Mouse (Mus musculus): ENCODE measurements at regions not wholly inside any gene's neighbourhood (a gene's known extent, or its start where the extent isn't known, plus 50 kb on each side); places are given as distances from the start of the nearest gene placed in this dataset.

GRCm38 (mm10) chr2:118015182-118015581 lies 96.5 kb upstream of the Thbs1 start:
- no peak for DNase-seq (ENCODE audit: extremely low spot score, low read depth, low spot score)

DNA sequence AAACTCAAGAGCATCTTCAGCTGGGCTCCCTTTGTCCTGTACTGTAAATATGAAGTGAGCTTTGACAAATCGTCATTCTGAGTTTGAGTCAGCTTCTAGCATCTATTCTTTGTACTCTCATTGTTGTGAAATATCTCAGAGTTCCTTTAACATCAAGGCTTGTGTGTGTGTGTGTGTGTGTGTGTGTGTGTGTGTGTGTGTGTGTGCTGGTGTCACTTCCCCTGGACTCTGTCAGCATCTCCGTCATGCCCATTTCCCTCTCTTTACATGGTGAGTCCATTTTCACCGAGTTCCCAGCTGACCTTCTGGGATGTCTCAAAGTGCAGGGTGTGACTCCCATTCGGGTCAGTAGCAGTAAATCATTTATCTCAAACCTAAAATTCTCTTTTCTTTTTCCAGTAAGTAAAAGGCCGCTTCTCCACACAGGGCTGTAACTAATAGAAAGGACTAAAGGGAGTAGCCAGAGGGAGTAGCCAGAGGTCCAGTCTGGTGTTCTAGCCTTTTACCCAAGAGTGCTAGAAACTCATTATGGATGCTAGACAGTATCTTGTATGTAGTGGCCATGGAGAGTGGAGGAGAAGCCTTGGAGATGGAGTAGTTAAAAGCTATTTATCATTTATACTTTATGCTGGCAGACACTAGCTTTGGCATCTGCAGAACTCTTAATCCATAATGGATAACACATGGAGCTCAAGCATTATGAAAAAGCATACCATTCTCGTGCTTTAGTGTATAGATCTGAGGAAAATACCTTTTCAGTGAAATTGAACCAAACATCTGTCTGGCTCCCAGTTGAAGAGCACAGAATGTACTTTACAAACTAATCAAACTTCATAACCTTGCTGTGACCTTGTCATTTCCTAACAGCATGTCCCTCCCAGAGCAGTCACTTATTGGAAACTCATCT lies 85.6 kb upstream of the Thbs1 start:
- no peak for DNase-seq (ENCODE audit: extremely low spot score, low read depth, low spot score)

- DNase-seq (ENCODE audit: extremely low spot score, low read depth, low spot score): no peak
These were observed 82.8 kb upstream of the Thbs1 start for GRCm38 (mm10) chr2:118028881-118029280.

DNA sequence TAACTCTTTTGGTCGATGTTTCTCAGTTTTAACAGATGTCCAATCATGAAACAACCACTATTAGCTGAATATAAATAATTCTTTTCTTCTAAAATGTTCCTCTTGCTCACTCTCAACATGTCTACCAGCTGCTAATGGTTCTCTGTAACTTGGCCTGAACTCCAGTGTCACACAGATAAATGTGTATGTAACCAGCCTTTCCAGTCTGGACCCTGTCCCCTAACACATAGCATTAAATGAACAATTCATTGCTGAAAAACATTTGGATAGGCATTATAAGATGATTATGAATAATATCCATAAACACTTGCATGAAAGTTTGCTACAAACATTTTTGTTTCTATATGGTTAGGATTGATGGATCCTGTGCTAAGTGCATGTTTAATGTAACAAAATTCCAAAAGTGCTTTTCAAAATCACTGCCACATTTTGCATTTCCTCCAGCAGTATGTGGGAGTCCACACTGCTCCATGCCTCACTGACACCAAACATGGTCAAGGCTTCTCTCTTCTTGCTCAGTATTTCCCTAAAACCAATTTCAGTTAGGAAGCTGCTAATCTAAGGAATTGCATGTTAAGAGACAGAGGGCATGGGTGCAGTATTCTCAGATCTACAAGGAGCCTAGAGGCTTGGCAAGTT lies 82.1 kb upstream of the Thbs1 start:
- DNase-seq (ENCODE audit: extremely low spot score, low read depth, low spot score): no peak

DNA sequence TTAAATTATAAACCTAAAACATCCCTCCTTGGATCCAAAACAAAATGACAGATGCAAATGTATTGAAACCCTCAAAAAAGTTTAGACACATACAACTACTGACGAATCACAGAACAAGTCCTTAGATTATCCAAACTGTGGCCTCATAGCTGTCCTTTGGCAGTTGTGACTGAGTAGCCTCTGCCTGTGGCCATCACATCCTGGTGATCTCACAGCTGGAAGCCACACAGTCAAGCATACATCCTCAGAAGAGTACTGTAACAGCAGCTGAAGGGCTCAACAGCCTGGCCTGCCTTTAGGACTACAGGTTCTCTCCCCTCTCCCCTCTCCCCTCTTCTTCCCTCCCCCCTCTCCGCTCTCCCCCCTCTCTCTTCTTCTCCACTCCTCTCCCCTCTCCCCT lies 80.0 kb upstream of the Thbs1 start:
- no peak for DNase-seq (ENCODE audit: extremely low spot score, low read depth, low spot score)

- DNase-seq (ENCODE audit: extremely low spot score, low read depth, low spot score): no peak
These were observed 78.3 kb upstream of the Thbs1 start for GRCm38 (mm10) chr2:118033377-118033776.

GRCm38 (mm10) chr2:118034026-118034425 lies 77.7 kb upstream of the Thbs1 start:
- no peak for DNase-seq (ENCODE audit: extremely low spot score, low read depth, low spot score)

DNA sequence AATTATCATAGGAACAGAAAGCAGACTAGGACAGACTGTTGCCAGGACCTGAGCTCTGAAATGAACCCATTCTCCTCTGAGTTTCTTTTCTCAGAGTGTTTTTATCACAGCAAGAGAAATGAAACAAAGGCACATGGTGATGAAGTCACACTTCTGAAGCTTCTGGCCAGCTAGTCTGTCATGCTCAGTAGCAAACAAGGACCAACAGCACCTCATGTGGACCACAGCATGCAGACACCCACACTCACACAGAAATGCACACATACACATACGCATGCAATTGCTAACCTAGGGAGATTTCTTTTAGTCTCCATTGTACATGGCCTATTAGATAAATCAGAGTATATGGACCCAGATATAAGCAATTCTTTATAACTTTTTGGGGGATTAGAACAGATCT lies 76.3 kb upstream of the Thbs1 start:
- DNase-seq (ENCODE audit: extremely low spot score, low read depth, low spot score): no peak

- no peak for DNase-seq (ENCODE audit: extremely low spot score, low read depth, low spot score)
These were observed 72.5 kb upstream of the Thbs1 start for GRCm38 (mm10) chr2:118038859-118039818.

- no peak for DNase-seq (ENCODE audit: extremely low spot score, low read depth, low spot score)
These were observed 71.9 kb upstream of the Thbs1 start for GRCm38 (mm10) chr2:118039819-118040206.

DNA sequence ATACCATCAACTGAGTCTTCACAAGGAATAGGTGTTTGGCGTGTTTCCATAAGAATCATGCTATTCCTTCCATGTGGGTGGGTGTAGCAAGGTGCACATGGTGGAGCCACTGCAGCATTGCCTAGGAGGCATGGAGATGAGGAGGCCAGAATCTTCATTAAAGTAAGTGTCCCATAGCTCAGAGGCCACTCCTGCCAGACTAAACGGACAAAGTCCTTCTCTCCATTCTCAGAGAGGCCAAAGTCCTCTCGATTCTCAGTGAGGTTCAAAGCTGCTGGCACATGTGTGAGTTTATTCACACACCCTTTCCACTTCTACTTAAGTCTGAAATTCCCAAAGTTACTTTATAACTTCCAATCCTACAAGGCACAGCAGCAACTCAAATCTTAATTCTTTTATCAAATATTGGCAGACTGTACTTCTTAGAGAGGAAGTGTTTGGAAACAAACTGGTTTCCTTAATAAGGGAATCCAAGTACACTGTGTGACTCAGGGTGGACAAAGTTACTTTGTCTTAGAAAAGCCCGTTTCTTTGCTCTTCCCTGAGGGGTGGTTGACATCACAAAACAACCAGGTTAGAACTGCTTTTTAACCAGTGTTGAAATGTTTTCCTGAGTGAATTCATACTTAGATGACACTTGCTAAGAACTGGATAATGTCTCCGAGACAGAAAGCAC lies 69.2 kb upstream of the Thbs1 start:
- no peak for DNase-seq (ENCODE audit: extremely low spot score, low read depth, low spot score)

GRCm38 (mm10) chr2:118044666-118045065 lies 67.0 kb upstream of the Thbs1 start:
- DNase-seq (ENCODE audit: extremely low spot score, low read depth, low spot score): no peak

DNA sequence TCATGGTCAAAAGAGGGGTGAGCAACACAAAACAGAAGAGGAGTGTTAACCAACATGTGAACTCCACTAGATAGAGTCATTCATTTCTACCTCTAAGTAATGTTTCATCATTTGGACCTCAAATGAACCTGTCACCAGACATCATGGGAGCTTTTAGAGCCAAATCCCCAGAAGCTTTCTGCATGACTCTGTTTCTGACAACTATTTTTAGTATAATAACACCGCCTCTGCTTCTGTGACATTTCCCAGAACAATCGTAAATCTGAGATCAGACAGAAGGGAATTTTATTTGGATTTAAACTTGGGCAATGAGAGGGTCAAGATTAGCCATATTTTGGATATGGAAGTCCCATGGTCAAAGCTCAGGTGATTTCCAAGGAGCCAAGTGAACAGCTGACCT lies 61.4 kb upstream of the Thbs1 start:
- DNase-seq (ENCODE audit: extremely low spot score, low read depth, low spot score): no peak

GRCm38 (mm10) chr2:118051610-118052009 lies 60.1 kb upstream of the Thbs1 start:
- no peak for DNase-seq (ENCODE audit: extremely low spot score, low read depth, low spot score)

DNA sequence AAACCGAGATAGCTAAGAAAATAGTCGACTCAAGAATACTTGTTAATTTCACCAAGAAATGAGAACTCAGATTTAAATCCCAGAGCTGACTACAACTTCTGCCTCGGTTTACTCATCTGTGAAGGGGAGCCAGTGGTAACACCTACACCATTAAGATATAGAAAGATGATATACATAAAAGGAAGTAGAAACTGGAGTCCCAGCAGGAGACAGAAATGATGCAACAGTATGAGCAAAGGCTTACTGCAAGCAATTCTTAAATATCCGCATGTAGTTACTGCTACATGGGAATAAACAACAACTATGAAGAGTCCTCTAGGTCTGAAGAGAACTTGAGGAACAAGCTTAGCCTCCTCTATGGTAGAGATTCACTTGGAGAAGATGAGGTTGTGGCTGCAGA lies 58.2 kb upstream of the Thbs1 start:
- DNase-seq (ENCODE audit: extremely low spot score, low read depth, low spot score): no peak

DNA sequence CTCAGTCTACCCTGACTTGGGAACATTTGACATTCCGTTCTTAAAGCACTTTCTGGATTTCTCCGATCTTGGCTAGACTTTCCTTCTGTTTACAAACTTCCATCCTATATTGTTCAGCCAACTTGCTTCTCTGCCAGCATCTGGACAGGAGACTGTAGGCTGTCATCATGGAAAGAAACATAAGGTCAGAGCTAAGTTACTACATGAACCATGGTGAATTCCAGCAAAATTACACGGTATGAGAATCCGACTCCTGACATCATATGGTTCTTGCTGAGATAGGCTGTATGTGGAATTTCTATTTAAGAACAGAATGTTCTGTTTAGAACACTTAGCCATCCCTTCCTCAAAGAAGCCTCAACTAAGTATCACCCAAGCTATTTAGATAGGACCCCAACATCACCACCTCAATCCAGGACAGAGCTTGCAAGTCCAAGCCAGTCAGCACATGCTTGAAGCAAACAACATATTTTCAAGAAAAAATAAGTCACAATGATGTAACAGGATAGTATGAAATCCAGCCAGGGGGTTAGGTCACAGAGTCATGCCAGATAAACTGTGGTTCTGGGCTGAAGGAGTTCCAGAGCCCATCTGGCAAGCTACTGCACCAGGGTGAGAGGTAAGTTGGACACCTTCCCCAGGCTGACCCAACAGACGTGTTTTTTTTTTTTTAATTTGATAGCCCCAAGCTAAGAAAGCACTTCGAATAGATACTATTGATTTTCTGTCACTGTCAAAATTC lies 52.9 kb upstream of the Thbs1 start:
- DNase-seq (ENCODE audit: extremely low spot score, low read depth, low spot score): no peak

GRCm38 (mm10) chr2:118061291-118061690 lies 50.4 kb upstream of the Thbs1 start:
- no peak for DNase-seq (ENCODE audit: extremely low spot score, low read depth, low spot score)

All from hindlimb bud, embryonic 11.5 days (tissue).